8 mouse cellular contexts compared by ENCODE assay signal in the genomic region with DNA sequence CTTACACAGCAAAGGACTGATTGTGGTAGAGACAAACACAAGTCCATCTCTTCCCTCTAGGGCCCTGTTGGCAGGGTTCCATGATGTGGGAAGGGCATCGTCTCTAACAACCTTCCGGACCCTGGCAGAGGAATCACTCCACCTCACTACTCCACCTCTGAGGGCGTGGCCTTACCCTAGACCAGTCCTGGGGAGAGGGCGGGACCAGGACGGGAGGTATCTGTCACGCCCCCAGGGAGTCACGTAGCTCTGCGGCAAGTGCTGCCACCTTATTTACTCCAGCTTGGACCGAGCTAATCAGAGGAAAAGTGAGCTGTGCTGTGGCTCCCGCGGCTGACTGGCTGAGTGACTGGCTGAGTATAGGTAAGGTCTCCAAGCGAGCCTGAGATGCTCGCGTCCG. TPM values are rescaled to one million over a fixed set of nuclear protein-coding genes. Genes with fewer than 3 reads are reported as not detected.
DNase-seq lines count a peak whose midpoint lies in the region; ATAC-seq lines count a peak whose summit lies in the region.

Gene Aldoc, plus strand, starts transcription at position 109 of the 400 bp plus-strand sequence.

- peak within 1 kb of the TSS; percentile 56 for H3K27ac ChIP-seq in limb, embryonic 12.5 days
- H3K27ac ChIP-seq in midbrain, embryonic 14.5 days (replicated peaks; ENCODE audit: low read depth, low read length) = peak within 1 kb of the TSS; percentile 49; the same call in 1 of the 2 replicates

- peak; percentile 87 for DNase-seq in layer of hippocampus, adult 11-12 months (ENCODE audit: low spot score)
- DNase-seq in layer of hippocampus, adult 9-10 months (ENCODE audit: low spot score) = no peak
- peak; percentile 57 for DNase-seq in embryo, embryonic 11.5 days (ENCODE audit: low read depth, low spot score)
- DNase-seq in gonadal fat pad, adult 2 months (ENCODE audit: low read depth) = peak; percentile 58
- DNase-seq in kidney, adult 18-20 months = peak; percentile 87
- peak; percentile 72 for DNase-seq in midbrain, embryonic 14.5 days
- DNase-seq in spleen, postnatal 10 days (ENCODE audit: low spot score in 2 of 2) = peak; percentile 57 to 87

- H3K4me3 ChIP-seq in limb, embryonic 12.5 days (replicated peaks) = peak within 1 kb of the TSS; percentile 17
- no peak within 1 kb of the TSS for H3K4me3 ChIP-seq in midbrain, embryonic 14.5 days (replicated peaks; ENCODE audit: low read depth, low read length)

- H3K4me1 ChIP-seq in limb, embryonic 12.5 days (replicated peaks) = peaks cover 24% of the 10 kb centered on the region
- 0 out of 2 replicates have a peak, but pooled peaks cover 6% of the 10 kb centered on the region for H3K4me1 ChIP-seq in midbrain, embryonic 14.5 days (ENCODE audit: control insufficient read depth, insufficient read depth, low read length)

- peak; percentile 55 for ATAC-seq in limb, embryonic 12.5 days (ENCODE audit: insufficient number of reproducible peaks, insufficient read depth, low FRiP score, low TSS enrichment, low read depth)
- ATAC-seq in midbrain, embryonic 14.5 days (ENCODE audit: low FRiP score, low TSS enrichment) = peak; percentile 55; the same call in 1 of the 2 replicates

- peaks cover 55% of the 10 kb centered on the region for H3K36me3 ChIP-seq in limb, embryonic 12.5 days
- H3K36me3 ChIP-seq in midbrain, embryonic 14.5 days (ENCODE audit: control insufficient read depth, insufficient read depth, low read length) = peaks cover 14% of the 10 kb centered on the region; the same call in 1 of the 2 replicates

- H3K27me3 ChIP-seq in limb, embryonic 12.5 days = no peaks in the 10 kb centered on the region
- no peaks in the 10 kb centered on the region for H3K27me3 ChIP-seq in midbrain, embryonic 14.5 days (ENCODE audit: control insufficient read depth, insufficient read depth, low read length)

- H3K9ac ChIP-seq in limb, embryonic 12.5 days (replicated peaks) = no peak within 1 kb of the TSS
- no peak within 1 kb of the TSS for H3K9ac ChIP-seq in midbrain, embryonic 14.5 days (replicated peaks; ENCODE audit: low read length)

- H3K4me2 ChIP-seq in limb, embryonic 12.5 days = peak within 1 kb of the TSS; percentile 36
- peak within 1 kb of the TSS; percentile 15 for H3K4me2 ChIP-seq in midbrain, embryonic 14.5 days (ENCODE audit: low read length)

- H3K9me3 ChIP-seq in limb, embryonic 12.5 days = no peaks in the 10 kb centered on the region
- H3K9me3 ChIP-seq in midbrain, embryonic 14.5 days (ENCODE audit: control insufficient read depth, low read length) = no peaks in the 10 kb centered on the region

- WGBS in limb, embryonic 12.5 days = 3% methylated on average over 15 of the region's 15 CpGs
- 11% methylated on average over 15 of the region's 15 CpGs for WGBS in midbrain, embryonic 14.5 days

RNA-seq across cellular contexts. Expression of gene Aldoc, which starts in this region (rescaled TPM):
- 34.4 and 59.8 TPM in 2 replicates for polyA plus RNA-seq in gonadal fat pad, adult 2 months (2012; rRNA removed)
- 4.0 and 5.0 TPM in 2 replicates for polyA plus RNA-seq in limb, embryonic 12.5 days (2016; fragmentation: Nextera tagmentation; extraction: Ambion mirVana)
- 71.2 and 89.5 TPM in 2 replicates for polyA plus RNA-seq in midbrain, embryonic 14.5 days (2014; fragmentation: Nextera tagmentation; extraction: Ambion mirVana)
